Mouse (Mus musculus) liver, embryonic 14.5 days (tissue): ENCODE measurements around the gene Mchr1.

ENCODE experiments used
- CTCF ChIP-seq: IDR thresholded peaks from 2 replicates; pipeline ENCODE4 v1.5.1; 2016; ENCODE audit warnings: antibody characterized with exemption, low read depth, control low read depth
- EP300 ChIP-seq: IDR thresholded peaks from 2 replicates; pipeline ENCODE4 v1.6.1; 2016; ENCODE audit warnings: antibody characterized with exemption, low read depth

GRCm38 (mm10) chr15:81258296-81258695 is 23.0 kb downstream of the Mchr1 start:
- TF ChIP-seq CTCF (no peak), EP300 (no peak)
